Mouse (Mus musculus) hindbrain, embryonic 12.5 days (tissue): ENCODE data around the gene Tmsb15b1. TPM values are rescaled to one million over a fixed set of nuclear protein-coding genes. Genes with fewer than 3 reads are reported as not detected.
"Not testable (repeated sequence)": the region's sequence is repeated elsewhere in the genome, so short reads cannot be mapped to it uniquely, and the experiment has no call there.

Experiments
- ATAC-seq: fragments of 200-750 bp; cut with Nextera tagmentation; 2 replicates; pipeline ENCODE4 v1.8.0; 2017; ENCODE audit warnings: moderate TSS enrichment; ENCODE audit not compliant: low FRiP score
- H3K27ac ChIP-seq: fragments of 300-500 bp; sonication (generic); 2 replicates; pipeline ENCODE4 v1.5.1; 2016; ENCODE audit warnings: mild to moderate bottlenecking
- H3K27me3 ChIP-seq: fragments of 300-500 bp; sonication (generic); 2 replicates; pipeline ENCODE4 v1.6.1; 2016; ENCODE audit warnings: mild to moderate bottlenecking
- H3K36me3 ChIP-seq: fragments of 300-500 bp; sonication (generic); 2 replicates; pipeline ENCODE4 v1.6.1; 2016; ENCODE audit warnings: mild to moderate bottlenecking
- H3K4me1 ChIP-seq: fragments of 300-500 bp; sonication (generic); 2 replicates; pipeline ENCODE4 v1.6.1; 2016
- H3K4me2 ChIP-seq: fragments of 300-500 bp; sonication (generic); replicated peaks from 2 replicates; pipeline ENCODE4 v1.6.1; 2016; ENCODE audit warnings: mild to moderate bottlenecking
- H3K4me3 ChIP-seq: fragments of 300-500 bp; sonication (generic); 2 replicates; pipeline ENCODE4 v1.5.1; 2016; ENCODE audit warnings: mild to moderate bottlenecking
- H3K9ac ChIP-seq: fragments of 300-500 bp; sonication (generic); 2 replicates; pipeline ENCODE4 v1.6.1; 2016; ENCODE audit warnings: mild to moderate bottlenecking, moderate library complexity
- H3K9me3 ChIP-seq: fragments of 300-500 bp; sonication (generic); replicated peaks from 2 replicates; pipeline ENCODE4 v1.6.1; 2016; ENCODE audit warnings: mild to moderate bottlenecking
- WGBS: fragments of 180-500 bp; shearing (Covaris S2); methylation state at CpG from one replicate; pipeline ENCODE4 v1.1.7; 2016; 5-methylcytosine and 5-hydroxymethylcytosine counted together
- polyA plus RNA-seq: library from polyadenylated mRNA; unstranded; fragments of >200 nt; fragmentation: Nextera tagmentation; extraction: Ambion mirVana; gene quantifications from 2 replicates; pipeline ENCODE4 v1.2.1, GENCODE M21; 2016

Gene Tmsb15b1
- polyA plus RNA-seq, 1 experiment from 2014 or later, result 28.8 TPM

- not testable (repeated sequence) for H3K9me3 ChIP-seq, ATAC-seq, H3K27me3 ChIP-seq, H3K36me3 ChIP-seq, H3K4me1 ChIP-seq, H3K27ac ChIP-seq
- Histone ChIP-seq H3K4me3 (peak within 1 kb of the TSS; percentile 41), H3K9ac (peak within 1 kb of the TSS; percentile 51; the same call in 1 of the 2 replicates), H3K4me2 (peak within 1 kb of the TSS; percentile 58)
- 86% methylated on average over 6 of the region's 6 CpGs for WGBS
These were observed 1.3 kb downstream of the Tmsb15b1 start, which contains the start of gene Tmsb15b2 for GRCm38 (mm10) chrX:136975397-136975796. Gene Tmsb15b2 (minus strand): TSS chrX:136975497.

- Histone ChIP-seq H3K4me1 (no peaks in the 10 kb centered on the region), H3K4me3 (no peak overlapping the region), H3K27me3 (no peaks in the 10 kb centered on the region), H3K27ac (no peak overlapping the region), H3K9me3 (no peaks in the 10 kb centered on the region), H3K9ac (no peak overlapping the region), H3K4me2 (no peak overlapping the region), H3K36me3 (no peaks in the 10 kb centered on the region)
- 30% methylated on average over 2 of the region's 2 CpGs for WGBS
- ATAC-seq, result no peak
These were observed 17.0 kb downstream of the Tmsb15b1 start for GRCm38 (mm10) chrX:136959688-136960087.

GRCm38 (mm10) chrX:136958300-136958699, 18.4 kb downstream of the Tmsb15b1 start:
- peak overlapping the region; percentile 34 for H3K4me3 ChIP-seq
- H3K9me3 ChIP-seq, H3K4me1 ChIP-seq, H3K27me3 ChIP-seq, H3K36me3 ChIP-seq, H3K9ac ChIP-seq, H3K27ac ChIP-seq: not testable (repeated sequence)
- 68% methylated on average over 5 of the region's 5 CpGs for WGBS
- peak; percentile 39 for ATAC-seq
- H3K4me2 ChIP-seq, result peak overlapping the region; percentile 44

- 32% methylated on average over 13 of the region's 13 CpGs for WGBS
- H3K27ac ChIP-seq, H3K27me3 ChIP-seq, H3K4me1 ChIP-seq, H3K9me3 ChIP-seq, H3K36me3 ChIP-seq: not testable (repeated sequence)
- Histone ChIP-seq H3K4me2 (peak overlapping the region; percentile 44), H3K4me3 (peak overlapping the region; percentile 34), H3K9ac (0 out of 2 replicates have a peak overlapping the region, but pooled peaks have one; percentile 24)
- peak; percentile 99 for ATAC-seq
These were observed 18.9 kb downstream of the Tmsb15b1 start for GRCm38 (mm10) chrX:136957583-136958279.

GRCm38 (mm10) chrX:136937985-136938384, 38.7 kb downstream of the Tmsb15b1 start:
- no peaks in the 10 kb centered on the region for H3K27me3 ChIP-seq
- ATAC-seq, result no peak
- no peaks in the 10 kb centered on the region for H3K9me3 ChIP-seq
- H3K36me3 ChIP-seq, result no peaks in the 10 kb centered on the region
- H3K27ac ChIP-seq, result no peak overlapping the region
- WGBS, result 62% methylated on average over 3 of the region's 3 CpGs
- no peaks in the 10 kb centered on the region for H3K4me1 ChIP-seq
- H3K4me2 ChIP-seq, result no peak overlapping the region
- H3K4me3 ChIP-seq, result no peak overlapping the region
- H3K9ac ChIP-seq, result no peak overlapping the region

- WGBS, result 88% methylated on average over 14 of the region's 14 CpGs
- Histone ChIP-seq H3K9me3 (no peaks in the 10 kb centered on the region), H3K27ac (no peak within 1 kb of the TSS), H3K9ac (no peak within 1 kb of the TSS), H3K4me1 (no peaks in the 10 kb centered on the region), H3K4me3 (no peak within 1 kb of the TSS), H3K27me3 (no peaks in the 10 kb centered on the region), H3K36me3 (no peaks in the 10 kb centered on the region), H3K4me2 (no peak within 1 kb of the TSS)
- ATAC-seq, result no peak
These were observed 49.6 kb downstream of the Tmsb15b1 start, which contains the start of gene H2bfm for GRCm38 (mm10) chrX:136927031-136927430. Gene H2bfm (plus strand): TSS chrX:136927325.

- no peaks in the 10 kb centered on the region for H3K27me3 ChIP-seq
- no peak for ATAC-seq
- no peak overlapping the region for H3K4me3 ChIP-seq
- H3K9ac ChIP-seq, result no peak overlapping the region
- no peaks in the 10 kb centered on the region for H3K4me1 ChIP-seq
- no peak overlapping the region for H3K27ac ChIP-seq
- no peaks in the 10 kb centered on the region for H3K9me3 ChIP-seq
- no peaks in the 10 kb centered on the region for H3K36me3 ChIP-seq
- H3K4me2 ChIP-seq, result no peak overlapping the region
These were observed 50.8 kb downstream of the Tmsb15b1 start for GRCm38 (mm10) chrX:136925863-136926262.

Other genes starting within 250 kb of the Tmsb15b1 start
- 569 and 598 TPM in 2 replicates for gene Morf4l2, start 233.2 kb downstream of the Tmsb15b1 start, polyA plus RNA-seq
- 0.17 and 0.18 TPM in 2 replicates for gene Glra4, start 196.7 kb downstream of the Tmsb15b1 start, polyA plus RNA-seq
- gene Plp1, start 154.2 kb downstream of the Tmsb15b1 start, polyA plus RNA-seq, result 12.2 and 15.9 TPM in 2 replicates
- gene Rab9b, start 108.1 kb downstream of the Tmsb15b1 start, polyA plus RNA-seq, result 8.5 and 10.1 TPM in 2 replicates
- gene H2bfm, start 49.5 kb downstream of the Tmsb15b1 start, polyA plus RNA-seq, result not detected in 2 replicates
- 82.4 and 101 TPM in 2 replicates for gene Tmsb15b2, start 1.4 kb downstream of the Tmsb15b1 start, polyA plus RNA-seq
- 10.6 TPM in 2 replicates for gene Tmsb15l, start within 50 bp of the Tmsb15b1 start, polyA plus RNA-seq
- 136 and 137 TPM in 2 replicates for gene Zcchc18, start 16.3 kb upstream of the Tmsb15b1 start, polyA plus RNA-seq
- gene Slc25a53, start 61.4 kb upstream of the Tmsb15b1 start, polyA plus RNA-seq, result 13.1 and 15.6 TPM in 2 replicates
- 12.0 and 12.9 TPM in 2 replicates for gene Fam199x, start 72.7 kb upstream of the Tmsb15b1 start, polyA plus RNA-seq
- gene Esx1, start 145.2 kb upstream of the Tmsb15b1 start, polyA plus RNA-seq, result not detected in 2 replicates